Mouse (Mus musculus) spleen, adult 2 months (tissue): ENCODE measurements around the gene Flnb.

Experiments
- CTCF ChIP-seq: fragments of 200-500 bp; IDR thresholded peaks from 2 replicates; pipeline ENCODE4 v1.5.1; 2011; ENCODE audit warnings: mild to moderate bottlenecking, inconsistent platforms; ENCODE audit not compliant: insufficient read depth, insufficient read length, insufficient replicate concordance; ENCODE audit errors: extremely low read depth
- POLR2A ChIP-seq: fragments of 200-500 bp; IDR thresholded peaks from 2 replicates; pipeline ENCODE4 v1.6.1; 2011; ENCODE audit warnings: low read depth, low read length, inconsistent platforms

GRCm38 (mm10) chr14:7880389-7880788 is 62.6 kb downstream of the Flnb start:
- TF ChIP-seq CTCF (no peak), POLR2A (no peak)
